Mouse (Mus musculus) CD4-positive, CD25-positive, alpha-beta regulatory T cell, adult 4 months (primary cell): ENCODE measurements around the gene Abcb1a. TPM values are rescaled to one million over a fixed set of nuclear protein-coding genes. Genes with fewer than 3 reads are reported as not detected.

Source experiments
- ATAC-seq: one replicate; pipeline ENCODE4 v1.8.0; 2017
- polyA plus RNA-seq, 2 experiments: library from polyadenylated mRNA; unstranded; fragments of 100-300 nt; shearing (Covaris generic); gene quantifications; one replicate each; pipeline ENCODE4 v1.2.1; 2017

Gene Abcb1a
- polyA plus RNA-seq, result 10 to 100 TPM; 32.0 to 53.2 TPM

DNA sequence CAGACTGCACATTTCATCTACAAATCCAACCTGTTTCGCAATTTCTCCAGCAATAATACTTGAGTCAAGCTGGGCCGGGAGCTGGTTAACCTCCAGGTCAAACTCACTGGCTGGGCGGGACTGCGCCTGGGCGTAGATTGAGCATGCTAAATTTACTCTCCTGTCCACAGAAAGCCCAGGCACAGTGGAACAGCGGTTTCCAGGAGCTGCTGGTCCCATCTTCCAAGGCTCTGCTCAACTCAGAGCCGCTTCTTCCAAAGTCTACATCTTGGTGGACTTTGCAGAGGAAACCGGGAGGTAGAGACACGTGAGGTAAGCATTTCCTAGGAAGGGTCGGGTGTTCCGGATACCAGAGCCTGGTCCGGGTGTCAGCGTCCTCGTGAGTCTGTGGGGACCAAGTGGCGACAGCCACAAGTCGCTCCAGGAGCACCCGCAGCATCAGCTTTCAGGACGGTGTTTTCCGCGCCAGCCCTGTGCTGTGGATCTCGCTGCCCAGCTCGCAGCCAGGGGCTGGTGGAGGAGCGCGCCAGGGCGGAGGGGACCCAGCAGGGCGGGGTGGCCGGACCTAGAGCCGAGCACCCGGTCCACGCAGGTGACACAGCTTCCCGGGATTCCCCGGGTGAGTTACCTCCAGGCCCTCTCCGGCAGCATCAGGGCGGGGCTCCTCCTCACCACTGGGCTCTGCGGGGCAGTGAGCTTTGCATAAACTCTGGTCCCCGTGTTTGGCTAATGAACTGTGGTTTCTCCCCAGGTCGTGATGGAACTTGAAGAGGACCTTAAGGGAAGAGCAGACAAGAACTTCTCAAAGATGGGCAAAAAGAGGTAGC, at the start of gene Abcb1a:
Gene Abcb1a, plus strand, starts transcription at position 167 of the 827 bp plus-strand sequence.
- peak; percentile 79 for ATAC-seq

DNA sequence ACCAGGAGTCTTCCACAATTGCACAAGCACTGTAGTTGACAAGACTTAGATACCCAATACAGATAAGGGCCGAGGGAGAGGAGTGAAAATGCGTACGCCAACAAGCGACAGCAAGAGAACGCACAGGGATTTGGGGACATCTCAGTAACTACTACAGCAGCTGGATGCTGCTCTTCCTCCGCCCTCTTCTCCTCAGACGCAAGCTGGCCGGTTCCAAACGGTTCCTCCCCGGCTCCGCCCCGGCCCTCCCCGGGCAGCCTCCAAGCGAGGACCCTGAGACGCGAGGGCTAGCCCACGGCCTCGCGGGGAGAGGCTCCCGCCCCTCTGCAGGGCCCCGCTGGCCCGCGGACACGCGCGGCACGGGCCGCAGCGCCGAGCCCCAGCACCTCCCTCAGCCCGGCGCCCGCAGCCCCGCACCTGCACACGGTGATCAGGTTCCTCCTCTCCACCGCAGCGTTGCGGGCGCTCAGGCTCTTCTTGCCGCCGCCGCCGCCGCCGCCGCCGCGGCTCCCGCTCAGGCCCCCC, 37.7 kb upstream of the Abcb1a start:
- peak; percentile 43 for ATAC-seq

DNA sequence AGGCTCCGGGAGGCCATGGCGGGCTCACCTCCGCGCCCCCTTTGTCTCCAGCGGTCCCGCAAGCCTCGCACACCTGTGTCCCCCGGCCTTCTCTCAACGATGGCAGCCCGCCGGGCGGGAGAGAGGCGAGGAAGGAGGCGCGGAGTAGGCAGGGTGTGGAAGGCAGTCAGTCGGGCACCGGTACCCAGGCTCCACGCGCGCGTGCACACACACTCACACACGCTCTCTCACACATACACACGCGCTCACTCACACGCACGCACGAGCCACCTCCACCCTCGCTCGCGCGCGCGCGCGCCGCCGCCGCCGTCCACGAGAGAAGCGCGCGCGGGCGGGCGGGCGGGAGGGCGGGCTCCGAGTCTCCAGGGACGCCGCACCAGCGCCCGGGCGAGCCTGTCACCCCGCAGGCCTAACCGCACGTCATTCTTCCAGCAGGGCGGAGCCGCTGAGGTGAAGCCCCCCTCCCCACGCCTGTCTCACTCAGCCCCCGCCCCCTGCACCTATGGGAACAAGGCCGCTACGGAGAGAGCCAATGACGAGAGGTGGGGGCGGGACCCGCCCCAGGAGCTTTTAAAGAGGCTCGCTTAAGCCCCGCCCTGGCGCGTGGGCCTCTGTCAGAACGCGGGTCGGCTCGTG, 37.2 kb upstream of the Abcb1a start, which contains the start of gene Rundc3b:
Gene Rundc3b, minus strand, starts transcription at position 357 of the 636 bp plus-strand sequence.
- peak; percentile 93 for ATAC-seq

DNA sequence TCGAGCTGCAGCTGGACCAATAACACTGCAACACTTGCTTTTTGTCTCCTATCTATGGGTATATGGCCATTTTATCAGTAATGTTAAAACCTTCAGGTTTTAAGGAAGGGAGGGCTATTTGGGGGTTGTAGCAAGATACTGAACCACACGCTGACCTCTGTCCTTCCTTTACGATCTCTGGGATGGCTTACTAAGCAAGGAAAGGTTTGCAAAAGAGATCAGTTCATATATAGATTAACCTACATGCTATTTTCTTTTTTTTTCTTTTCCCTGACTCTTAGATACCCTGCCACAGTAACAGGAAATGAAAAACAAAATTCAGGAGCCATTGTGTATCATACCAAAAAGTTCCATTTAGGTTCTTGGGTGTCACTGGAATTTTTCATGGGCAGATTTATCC, 27.0 kb upstream of the Abcb1a start:
- ATAC-seq, result no peak

DNA sequence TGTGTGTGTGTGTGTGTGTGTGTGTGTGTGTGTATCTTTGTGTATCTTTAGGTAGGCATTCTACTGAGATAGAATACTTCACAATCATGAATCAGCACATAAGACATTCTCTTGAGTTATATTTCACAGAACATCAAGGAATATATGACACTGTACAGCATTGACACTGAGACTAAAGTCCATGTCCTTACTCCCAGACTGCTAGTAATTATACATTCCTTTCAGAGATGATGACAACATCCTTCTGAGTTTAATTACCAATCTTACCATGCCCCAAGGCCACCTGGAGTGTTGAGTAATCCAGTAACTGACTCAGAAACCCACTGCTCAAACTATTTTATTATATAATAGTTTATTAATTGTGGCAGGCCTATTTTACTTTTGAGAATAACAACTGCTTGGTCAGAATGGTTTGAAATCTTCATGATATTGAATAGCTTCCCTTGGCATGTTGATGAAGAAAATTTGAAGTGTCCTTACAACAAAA, 25.3 kb upstream of the Abcb1a start:
- no peak for ATAC-seq

DNA sequence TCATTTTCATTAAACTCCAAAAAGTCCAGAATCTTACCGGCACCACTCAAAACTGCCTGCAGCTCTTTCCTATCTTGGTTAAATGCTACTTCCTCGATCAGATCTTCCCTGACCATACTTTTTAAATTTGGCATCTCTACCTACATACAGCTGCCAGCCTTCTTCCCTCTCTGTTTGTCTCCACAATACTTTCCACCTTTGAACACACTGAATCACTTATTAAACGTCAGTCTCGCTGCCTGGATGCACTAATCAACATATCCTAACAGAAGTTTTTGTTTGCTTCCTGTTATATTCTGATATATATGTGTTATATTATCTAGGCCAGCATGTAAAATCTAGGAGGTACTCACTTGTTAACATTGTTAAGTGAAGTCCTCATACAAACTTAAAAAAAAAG, 11.6 kb upstream of the Abcb1a start:
- peak; percentile 12 for ATAC-seq

DNA sequence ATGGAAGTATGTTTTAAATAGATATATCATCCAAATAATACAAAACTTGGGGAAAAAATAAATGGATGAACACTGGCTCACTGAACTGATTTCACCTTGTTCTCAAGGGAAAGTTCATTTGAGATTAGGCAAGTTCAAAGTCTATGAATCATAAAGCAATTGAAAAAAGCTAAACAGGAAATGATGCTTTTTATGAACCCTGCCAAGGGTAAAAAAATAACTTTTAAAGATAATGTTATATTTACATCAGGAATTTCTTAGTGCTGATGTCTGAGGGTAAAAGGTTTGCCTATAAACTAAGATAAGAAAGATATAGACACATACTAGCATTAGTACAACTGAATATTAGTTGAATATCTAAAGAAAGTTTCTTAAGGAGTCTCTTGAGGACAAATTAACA, 11.1 kb upstream of the Abcb1a start:
- peak; percentile 80 for ATAC-seq

DNA sequence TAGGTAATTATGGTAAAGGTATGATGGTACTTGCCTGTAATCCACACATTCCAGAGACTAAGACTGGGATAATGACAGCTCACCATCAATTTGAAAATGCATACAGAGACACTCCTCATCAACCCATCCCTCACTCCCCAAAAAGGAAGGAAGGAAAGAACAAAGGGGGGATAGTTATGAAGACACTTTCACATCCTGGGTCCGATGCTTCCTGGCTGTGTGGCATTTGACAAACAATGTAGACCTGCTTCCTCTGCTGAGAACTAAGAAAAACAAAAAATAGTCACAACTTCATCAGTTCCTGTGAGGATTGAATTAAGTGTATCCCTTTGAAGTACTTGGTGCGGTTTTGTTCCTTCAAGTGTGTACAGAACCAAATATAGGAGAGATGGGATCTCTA, 7.8 kb upstream of the Abcb1a start:
- ATAC-seq, result peak; percentile 63

DNA sequence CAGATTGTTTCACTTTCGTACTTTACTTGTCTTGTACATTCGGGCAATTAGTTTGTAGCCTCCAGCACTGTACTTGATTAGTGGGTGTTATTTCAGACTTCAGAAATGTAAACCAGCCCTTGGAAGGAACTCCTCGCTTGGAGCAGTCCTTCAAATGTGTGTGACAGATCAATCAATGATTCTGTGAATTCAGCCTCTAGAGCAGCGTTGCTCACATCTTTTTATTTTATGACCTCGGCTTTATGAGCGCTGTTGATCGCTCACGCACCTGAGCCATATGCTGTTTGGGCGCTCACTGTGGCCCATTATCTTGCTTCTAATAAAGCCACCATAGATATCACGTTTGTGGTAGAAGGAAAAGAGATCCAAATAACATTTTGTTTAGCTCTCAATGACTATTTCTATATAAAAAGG, 868 bp downstream of the Abcb1a start:
- ATAC-seq, result peak; percentile 61

DNA sequence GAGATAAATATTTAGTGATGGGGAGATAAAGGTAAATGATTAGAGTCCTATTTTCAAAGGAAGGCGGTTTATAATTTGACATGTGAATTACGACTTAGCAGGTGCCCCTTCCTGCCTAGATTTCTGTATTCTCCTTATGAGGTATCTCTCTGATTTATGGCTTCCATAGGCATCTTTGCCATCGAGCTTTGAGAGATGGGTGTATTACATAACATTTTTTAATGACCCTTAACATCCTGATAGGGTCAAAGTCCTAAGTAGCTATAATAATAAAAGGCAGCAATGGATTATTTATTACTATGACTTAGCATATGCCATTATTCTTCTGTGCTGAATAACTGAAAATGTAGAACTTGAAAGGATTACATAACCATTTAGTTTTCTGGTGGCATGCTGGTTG, 4.8 kb downstream of the Abcb1a start:
- no peak for ATAC-seq

DNA sequence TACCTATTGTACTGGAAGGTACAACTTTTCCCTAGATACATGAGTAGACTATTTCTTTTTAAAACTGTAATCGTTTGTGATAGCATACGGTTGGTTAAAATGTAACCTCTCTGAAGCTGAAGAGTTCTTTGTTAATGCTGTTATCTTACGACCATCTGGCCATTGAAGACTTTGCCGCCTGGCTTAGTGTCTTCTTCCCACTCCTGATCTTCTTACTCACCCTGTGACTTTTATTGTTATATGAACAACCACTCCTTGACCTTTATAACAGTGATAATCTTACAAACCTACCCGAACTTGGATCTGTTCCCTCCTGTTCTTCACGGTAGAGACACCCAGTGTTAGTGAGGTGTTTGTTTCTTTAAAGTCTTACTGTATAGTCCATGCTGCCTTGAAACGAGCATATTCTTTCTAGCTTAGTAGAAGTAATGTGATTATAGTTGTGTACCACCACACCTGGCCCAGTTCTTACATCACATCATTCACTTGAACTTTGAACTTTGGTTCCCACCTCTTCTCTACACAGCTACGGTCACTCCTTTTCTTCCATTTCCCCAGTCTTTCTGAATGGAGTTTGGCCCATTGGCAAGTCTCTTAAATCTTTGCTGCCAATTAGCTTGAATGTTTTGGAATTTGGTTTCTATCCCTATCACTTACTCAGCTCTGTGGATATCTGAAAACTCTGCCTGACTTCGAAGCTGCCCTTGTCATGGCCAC, 8.0 kb downstream of the Abcb1a start:
- no peak for ATAC-seq

DNA sequence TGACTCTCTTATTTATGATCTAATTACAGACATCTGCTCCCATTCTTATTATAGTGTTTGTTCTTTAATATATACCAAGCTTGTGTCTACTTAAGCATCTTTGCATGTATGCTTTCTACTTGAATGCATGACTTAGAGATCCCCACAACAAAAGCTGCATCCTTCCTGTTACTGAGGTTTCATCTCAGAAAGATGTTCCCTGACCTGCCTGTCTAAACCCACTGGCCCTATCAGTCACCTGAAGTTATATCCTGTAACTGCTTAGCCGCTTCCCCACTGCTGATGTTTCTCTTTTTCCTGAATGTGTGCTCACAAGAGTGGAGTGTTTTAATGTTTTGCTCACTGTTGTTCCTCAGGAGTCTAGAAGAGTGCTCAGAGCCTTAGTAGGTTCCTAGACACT, 9.7 kb downstream of the Abcb1a start:
- peak; percentile 67 for ATAC-seq

DNA sequence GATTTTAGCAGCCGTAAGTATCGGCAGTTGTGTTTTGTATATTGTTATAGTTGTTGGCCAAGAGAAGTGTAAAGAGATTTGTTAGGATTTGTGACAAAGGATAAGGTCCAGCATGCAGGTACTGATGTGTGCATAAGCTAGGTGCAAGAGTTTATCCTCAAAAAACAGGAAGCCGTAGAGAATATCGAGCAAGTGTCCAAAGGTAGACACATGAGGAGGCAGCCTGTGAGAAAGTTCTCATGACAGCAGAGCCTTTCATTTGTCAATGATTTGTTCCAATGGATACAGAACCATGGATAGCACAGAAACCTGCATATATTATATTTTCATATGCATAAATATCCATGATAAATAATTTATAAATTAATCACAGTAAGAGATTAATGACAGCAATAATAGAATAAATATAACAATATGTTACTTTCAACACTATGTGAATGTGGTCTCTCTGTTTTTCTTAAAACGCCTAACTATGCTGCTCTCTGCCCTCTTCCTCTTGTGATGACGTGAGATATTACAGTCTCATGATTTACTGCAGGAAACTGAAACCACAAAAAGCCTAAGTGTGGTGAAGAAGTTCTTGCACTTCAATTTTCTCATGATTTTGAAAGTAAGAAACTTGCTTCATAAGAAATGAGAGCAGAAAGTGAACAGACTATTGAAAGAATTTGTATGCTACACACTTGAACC, 15.5 kb downstream of the Abcb1a start:
- ATAC-seq, result peak; percentile 91

DNA sequence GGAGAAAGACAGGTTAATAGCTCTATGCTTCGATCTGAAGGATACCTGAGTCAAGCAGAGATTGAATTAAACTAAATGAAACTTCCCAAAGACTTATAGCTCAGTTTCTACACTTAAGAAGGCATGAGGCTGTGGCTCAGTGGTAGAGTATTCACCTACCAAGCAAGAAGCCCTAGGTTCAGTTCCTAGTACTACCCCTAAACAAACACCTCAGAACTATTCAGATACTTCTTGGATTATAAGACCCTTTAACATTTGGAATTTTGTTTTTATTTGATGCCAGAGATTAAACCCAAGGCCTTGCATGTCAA, 16.0 kb downstream of the Abcb1a start:
- ATAC-seq, result peak; percentile 24

DNA sequence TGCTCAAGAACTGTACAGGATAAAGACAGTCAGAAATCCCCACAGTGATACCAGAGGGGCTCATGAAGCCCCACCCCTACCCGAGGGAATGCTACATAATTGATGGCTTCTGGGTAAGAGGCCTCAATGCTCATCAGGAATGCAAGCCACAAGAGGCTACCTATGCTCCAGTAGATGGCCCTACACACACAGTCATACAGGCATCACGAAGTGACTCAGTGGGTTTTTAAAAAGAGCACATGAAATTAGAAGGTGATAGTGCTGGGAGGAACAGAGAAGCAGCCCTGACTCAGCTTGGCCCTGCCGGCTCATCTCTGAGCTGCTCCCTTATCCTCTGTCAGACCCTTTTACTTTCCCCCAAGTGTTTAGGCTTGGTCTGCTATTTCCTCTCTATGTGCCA, 21.3 kb downstream of the Abcb1a start:
- ATAC-seq, result peak; percentile 27

DNA sequence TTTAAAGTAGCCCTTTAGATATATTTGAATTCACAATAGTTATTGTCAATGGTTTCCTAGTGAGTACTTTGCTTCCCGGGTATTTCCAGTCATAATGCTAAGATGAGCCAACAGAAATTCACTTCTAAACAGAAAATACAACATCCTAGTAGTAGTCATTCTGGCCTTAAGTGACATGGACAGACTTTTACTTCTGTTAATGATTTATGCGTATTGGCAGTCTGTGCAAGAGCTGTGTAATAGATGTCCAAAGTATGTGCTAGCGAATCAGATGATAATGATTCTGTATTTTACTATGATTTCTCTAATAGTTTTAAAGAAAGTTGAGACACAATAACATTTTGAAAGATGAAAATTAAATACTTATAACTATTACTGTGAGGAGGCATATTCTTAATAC, 23.8 kb downstream of the Abcb1a start:
- no peak for ATAC-seq

DNA sequence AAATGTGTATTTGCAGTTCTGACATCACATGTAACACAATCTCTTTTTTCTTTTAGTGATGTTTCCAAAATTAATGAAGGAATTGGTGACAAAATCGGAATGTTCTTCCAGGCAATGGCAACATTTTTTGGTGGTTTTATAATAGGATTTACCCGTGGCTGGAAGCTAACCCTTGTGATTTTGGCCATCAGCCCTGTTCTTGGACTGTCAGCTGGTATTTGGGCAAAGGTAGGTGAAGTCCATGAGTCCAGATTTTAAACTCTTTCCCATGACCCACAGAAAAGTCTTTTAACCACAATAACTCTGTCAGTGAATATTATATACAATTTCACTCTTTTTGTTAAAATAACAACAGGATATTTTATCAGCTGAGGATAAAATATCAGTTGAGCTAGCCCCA, 26.2 kb downstream of the Abcb1a start:
- ATAC-seq, result no peak

DNA sequence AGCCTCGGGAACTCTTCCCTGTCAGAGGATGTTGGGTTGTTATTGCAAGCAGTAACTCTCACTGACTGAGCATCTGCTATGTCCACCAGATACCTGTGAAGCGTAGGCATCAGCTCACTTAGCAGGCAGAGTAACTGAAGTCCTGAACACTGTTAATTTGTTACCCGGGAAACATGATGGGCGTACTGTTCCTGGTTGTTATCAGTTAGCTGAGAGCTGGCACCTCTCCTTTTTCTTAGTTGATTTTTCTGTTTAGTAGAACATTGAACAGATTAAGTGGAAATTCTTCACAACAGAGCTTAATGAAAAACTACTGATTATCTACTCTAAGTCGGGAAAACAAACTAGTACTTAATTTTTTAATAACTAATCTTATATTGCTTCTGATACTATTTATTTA, 27.7 kb downstream of the Abcb1a start:
- ATAC-seq, result no peak

DNA sequence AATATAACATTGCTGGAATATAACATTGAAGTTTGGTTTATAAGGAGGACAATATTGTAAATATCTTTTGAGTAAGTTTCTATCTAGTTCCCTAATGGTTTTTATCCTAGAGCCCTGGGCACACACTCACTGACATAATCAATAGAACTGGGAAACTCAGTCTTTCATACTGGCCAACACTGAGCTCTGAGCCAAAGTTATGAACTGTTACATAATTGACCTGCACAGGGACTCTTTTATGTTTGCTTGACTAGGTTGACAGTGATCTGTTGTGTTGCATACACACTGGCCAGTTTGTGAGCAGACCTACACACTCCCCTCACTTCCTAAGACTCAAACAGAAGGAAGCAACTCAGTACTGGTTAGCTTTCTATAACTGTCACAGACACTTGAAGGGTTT, 56.2 kb downstream of the Abcb1a start:
- ATAC-seq, result no peak

DNA sequence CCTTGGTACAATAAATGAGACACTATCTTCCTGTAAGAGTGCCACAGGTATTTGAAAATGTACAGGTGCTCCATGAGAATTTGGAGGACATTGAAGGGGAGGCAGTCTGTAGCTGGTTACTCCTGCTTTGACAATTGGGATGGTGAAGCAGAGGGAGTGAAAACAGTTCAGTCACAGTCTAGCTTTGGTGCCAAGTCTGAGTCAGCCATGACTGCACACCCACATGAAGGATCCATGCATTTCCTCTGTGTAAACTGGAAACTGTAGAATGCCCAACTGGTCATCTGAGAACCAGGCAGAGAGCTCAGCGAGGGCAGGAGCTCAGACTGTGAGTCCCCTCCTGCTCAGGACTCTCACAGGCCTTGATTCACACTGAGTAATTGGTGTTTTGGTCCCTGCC, 59.7 kb downstream of the Abcb1a start:
- no peak for ATAC-seq

DNA sequence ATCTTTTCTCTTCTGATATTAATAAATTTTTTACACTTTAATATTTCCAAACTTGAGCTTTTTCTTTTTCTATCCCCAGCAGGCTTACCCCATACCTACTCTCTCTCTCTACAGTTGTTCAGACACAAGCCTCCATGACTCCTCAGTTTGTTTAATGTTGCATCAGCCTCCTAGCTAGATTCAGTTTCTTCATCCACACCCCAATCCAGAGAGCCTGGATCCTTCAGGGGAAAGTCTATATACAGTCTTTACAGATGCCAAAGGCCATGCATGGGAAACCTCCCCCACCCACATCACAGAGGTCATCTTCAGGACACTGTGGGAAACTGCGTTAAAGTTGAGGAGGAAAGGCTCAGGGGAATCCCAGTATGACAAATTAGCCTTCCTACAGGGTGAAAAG, 62.3 kb downstream of the Abcb1a start:
- ATAC-seq, result peak; percentile 43

DNA sequence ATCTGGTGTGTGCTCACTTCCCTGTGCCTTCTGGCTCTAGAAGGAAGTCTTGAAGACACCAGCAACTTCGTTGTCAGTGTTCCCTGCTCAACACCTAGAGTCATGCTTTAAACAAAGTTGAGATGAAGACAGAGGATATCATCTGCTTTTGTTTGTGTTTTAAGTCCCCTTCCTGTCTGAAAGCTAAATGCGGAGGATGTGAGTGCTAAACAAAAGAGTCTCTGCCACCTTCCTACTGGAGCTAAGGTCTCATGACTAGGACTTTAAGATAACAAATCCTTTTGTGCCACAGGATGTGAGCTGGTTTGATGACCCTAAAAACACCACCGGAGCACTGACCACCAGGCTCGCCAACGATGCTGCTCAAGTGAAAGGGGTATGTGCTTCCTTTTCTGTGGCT, 63.0 kb downstream of the Abcb1a start:
- ATAC-seq, result peak; percentile 70

DNA sequence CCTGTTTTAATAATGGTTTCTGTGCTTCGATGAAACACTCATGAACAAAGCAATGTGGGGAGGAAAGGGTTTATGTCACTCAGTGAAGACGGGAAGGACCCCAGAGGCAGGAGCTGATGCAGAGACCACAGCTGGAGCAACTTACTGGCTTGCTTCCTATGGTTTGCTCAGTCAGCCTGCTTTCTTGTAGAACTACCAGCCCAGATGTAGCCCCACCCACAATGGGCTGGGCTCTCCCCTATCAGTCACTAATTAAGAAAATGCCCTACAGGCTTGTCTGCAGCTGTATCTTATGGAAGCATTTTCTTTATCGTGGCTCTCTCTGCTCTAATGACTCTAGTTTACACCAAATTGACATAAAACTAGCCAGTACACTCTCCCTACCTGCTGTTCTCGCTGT, 67.9 kb downstream of the Abcb1a start:
- ATAC-seq, result no peak
